Mouse (Mus musculus) olfactory bulb, adult 2 months (tissue): ENCODE measurements at regions not wholly inside any gene's neighbourhood (a gene's known extent, or its start where the extent isn't known, plus 50 kb on each side); places are given as distances from the start of the nearest gene placed in this dataset.

Experiments used
- CTCF ChIP-seq: fragments of 200-500 bp; IDR thresholded peaks from 2 replicates; pipeline ENCODE4 v1.5.1; 2012; ENCODE audit warnings: low read depth, mild to moderate bottlenecking, low read length, moderate library complexity; ENCODE audit not compliant: insufficient read depth
- POLR2A ChIP-seq: fragments of 200-500 bp; IDR thresholded peaks from 2 replicates; pipeline ENCODE4 v1.6.1; 2012; ENCODE audit warnings: mild to moderate bottlenecking, low read depth, low read length, moderate library complexity; ENCODE audit not compliant: insufficient read depth

DNA sequence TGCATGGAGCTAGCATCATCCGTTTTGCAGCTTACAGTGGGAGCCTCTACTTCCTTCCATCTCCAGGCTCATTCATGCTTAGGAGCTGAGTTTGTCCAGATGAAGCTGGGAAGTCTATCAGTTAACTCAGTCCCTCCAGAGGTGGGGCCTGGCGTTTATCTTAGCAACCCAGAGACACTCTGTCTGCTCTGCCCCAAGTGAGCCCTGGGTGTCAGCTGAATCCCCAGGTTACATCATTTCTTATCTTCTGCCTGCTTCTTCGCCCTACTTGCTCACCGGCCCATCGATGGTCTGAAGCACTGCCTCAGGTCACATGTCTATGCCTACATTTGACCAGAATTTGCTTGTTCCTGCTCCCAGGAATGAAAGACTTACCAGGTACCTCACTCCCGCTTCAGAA lies 156.3 kb downstream of the Pik3r1 start:
- TF ChIP-seq CTCF, result no peak
- no peak for TF ChIP-seq POLR2A
